Mouse (Mus musculus) cerebellum, adult 2 months (tissue): ENCODE data around the gene Aoah. TPM values are rescaled to one million over a fixed set of nuclear protein-coding genes. Genes with fewer than 3 reads are reported as not detected.

ENCODE experiments used
- DNase-seq, 2 experiments: peaks; one replicate each; pipeline ENCODE4 v3.0.0; 2021
- H3K27ac ChIP-seq: fragments of 200-500 bp; 2 replicates; pipeline ENCODE4 v1.5.1; 2012; ENCODE audit warnings: low read length, control low read depth, inconsistent platforms; ENCODE audit not compliant: insufficient read depth
- H3K27me3 ChIP-seq: fragments of 200-500 bp; 2 replicates; pipeline ENCODE4 v1.6.1; 2012; ENCODE audit warnings: inconsistent platforms, mild to moderate bottlenecking, low read length, moderate library complexity; ENCODE audit not compliant: control insufficient read depth, insufficient read depth
- H3K4me1 ChIP-seq: fragments of 200-500 bp; 2 replicates; pipeline ENCODE4 v1.6.1; 2011; ENCODE audit warnings: low read length; ENCODE audit not compliant: control insufficient read depth, insufficient read depth
- H3K4me3 ChIP-seq: fragments of 200-500 bp; replicated peaks from 2 replicates; pipeline ENCODE3; 2011; ENCODE audit warnings: mild to moderate bottlenecking, low read depth, low read length, control low read depth; ENCODE audit not compliant: insufficient read depth
- CTCF ChIP-seq: fragments of 200-500 bp; IDR thresholded peaks from 2 replicates; pipeline ENCODE4 v1.5.1; 2011; ENCODE audit warnings: low read depth, mild to moderate bottlenecking, control low read depth, low read length, moderate library complexity, borderline replicate concordance; ENCODE audit not compliant: insufficient read depth
- POLR2A ChIP-seq: fragments of 200-500 bp; IDR thresholded peaks from 2 replicates; pipeline ENCODE4 v1.6.1; 2011; ENCODE audit warnings: low read length, control low read depth, borderline replicate concordance; ENCODE audit not compliant: insufficient read depth
- WGBS: fragments of 180-500 bp; shearing (Covaris S2); methylation state at CpG from one replicate; pipeline ENCODE4 v1.1.7; 2018; 5-methylcytosine and 5-hydroxymethylcytosine counted together
- polyA plus RNA-seq: library from polyadenylated mRNA; depleted of rRNA; stranded (reverse); fragments of >200 nt; gene quantifications from 2 replicates; pipeline ENCODE4 v1.2.3, GENCODE M21; 2012

The Aoah gene
- polyA plus RNA-seq, 1 experiment, result 0.23 TPM

- H3K4me1 ChIP-seq, result no peaks in the 10 kb centered on the region
- no peak overlapping the region for H3K27ac ChIP-seq
- no peaks in the 10 kb centered on the region for H3K27me3 ChIP-seq
- no peak for DNase-seq
- WGBS, result 31% methylated on average over 3 of the region's 3 CpGs
- TF ChIP-seq CTCF, result no peak
- no peak overlapping the region for H3K4me3 ChIP-seq
Measured at GRCm38 (mm10) chr13:20855893-20856292, 62.0 kb downstream of the Aoah start.

GRCm38 (mm10) chr13:20899372-20899771 lies 105.5 kb downstream of the Aoah start:
- 88% methylated on average over 1 of the region's 1 CpGs for WGBS

GRCm38 (mm10) chr13:20900396-20900971 lies 106.6 kb downstream of the Aoah start:
- 6% methylated on average over 8 of the region's 8 CpGs for WGBS
- peak; percentile 69 to 78 for DNase-seq
- Histone ChIP-seq H3K4me1 (peaks cover 14% of the 10 kb centered on the region; the same call in 1 of the 2 replicates), H3K27me3 (no peaks in the 10 kb centered on the region), H3K4me3 (no peak overlapping the region), H3K27ac (no peak overlapping the region)
- no peak for TF ChIP-seq POLR2A
- no peak for TF ChIP-seq CTCF

More at GRCm38 (mm10) chr13:20899372-20899771, 105.5 kb downstream of the Aoah start:
- DNase-seq, result no peak
- 0 out of 2 replicates have a peak, but pooled peaks have one; percentile 6 for TF ChIP-seq CTCF
- TF ChIP-seq POLR2A, result no peak
- H3K4me3 ChIP-seq, result no peak overlapping the region
- H3K27me3 ChIP-seq, result no peaks in the 10 kb centered on the region
- H3K27ac ChIP-seq, result no peak overlapping the region
- H3K4me1 ChIP-seq, result peaks cover 14% of the 10 kb centered on the region; the same call in 1 of the 2 replicates

GRCm38 (mm10) chr13:20900972-20901457 lies 107.1 kb downstream of the Aoah start:
- TF ChIP-seq POLR2A (no peak), CTCF (no peak)
- peaks cover 14% of the 10 kb centered on the region; the same call in 1 of the 2 replicates for H3K4me1 ChIP-seq
- 23% methylated on average over 2 of the region's 2 CpGs for whole genome bisulfite sequencing
- H3K27ac ChIP-seq, result no peak overlapping the region
- no peaks in the 10 kb centered on the region for H3K27me3 ChIP-seq
- H3K4me3 ChIP-seq, result no peak overlapping the region
- DNase-seq, result peak in 1 of 2 experiments; percentile 45

GRCm38 (mm10) chr13:20901634-20902135 lies 107.8 kb downstream of the Aoah start:
- 74% methylated on average over 3 of the region's 3 CpGs for WGBS
- Histone ChIP-seq H3K27me3 (no peaks in the 10 kb centered on the region), H3K4me3 (no peak overlapping the region), H3K4me1 (peaks cover 14% of the 10 kb centered on the region; the same call in 1 of the 2 replicates), H3K27ac (no peak overlapping the region)
- no peak for DNase-seq
- no peak for TF ChIP-seq CTCF
- TF ChIP-seq POLR2A, result no peak

- no peak overlapping the region for H3K27ac ChIP-seq
- H3K27me3 ChIP-seq, result no peaks in the 10 kb centered on the region
- WGBS, result 53% methylated on average over 4 of the region's 4 CpGs
- TF ChIP-seq CTCF (no peak), POLR2A (no peak)
- H3K4me1 ChIP-seq, result peaks cover 14% of the 10 kb centered on the region; the same call in 1 of the 2 replicates
- no peak for DNase-seq
- H3K4me3 ChIP-seq, result no peak overlapping the region
Measured at GRCm38 (mm10) chr13:20904118-20904517, 110.2 kb downstream of the Aoah start.

GRCm38 (mm10) chr13:20905195-20905594 lies 111.3 kb downstream of the Aoah start:
- DNase-seq, result no peak
- H3K4me3 ChIP-seq, result no peak overlapping the region
- 88% methylated on average over 2 of the region's 2 CpGs for WGBS
- peaks cover 11% of the 10 kb centered on the region; the same call in 1 of the 2 replicates for H3K4me1 ChIP-seq
- H3K27me3 ChIP-seq, result no peaks in the 10 kb centered on the region
- no peak overlapping the region for H3K27ac ChIP-seq
- TF ChIP-seq POLR2A (no peak), CTCF (no peak)

- 65% methylated on average over 10 of the region's 10 CpGs for WGBS
- DNase-seq, result no peak
- H3K4me3 ChIP-seq, result no peak overlapping the region
- no peak overlapping the region for H3K27ac ChIP-seq
- no peaks in the 10 kb centered on the region for H3K27me3 ChIP-seq
- H3K4me1 ChIP-seq, result no peaks in the 10 kb centered on the region
- no peak for TF ChIP-seq CTCF
- TF ChIP-seq POLR2A, result no peak
Measured at GRCm38 (mm10) chr13:20916698-20917511, 123.0 kb downstream of the Aoah start.
